In genomic region chr4:155140795-155141265, GRCm38 (mm10) we compare ENCODE assay signal across 10 mouse cellular contexts. TPM values are rescaled to one million over a fixed set of nuclear protein-coding genes. Genes with fewer than 3 reads are reported as not detected.
DNase-seq lines count a peak whose midpoint lies in the region; ATAC-seq and TF ChIP-seq lines count a peak whose summit lies in the region.
"Had no signal": no experiment of that assay in that cellular context is flagged by ENCODE, and none has a peak within 500 bp of the region (broad histone marks: within the 10 kb centered on the region; RNA-seq: fewer than 3 reads in every experiment).

No protein-coding gene starts in this region.

- H3K4me1 ChIP-seq in limb, embryonic 14.5 days (ENCODE audit: control insufficient read depth, insufficient read depth, low read length): peaks cover 89% of the 10 kb centered on the region
- H3K4me1 ChIP-seq in midbrain, embryonic 13.5 days (replicated peaks): peaks cover 32% of the 10 kb centered on the region
- peaks cover 13% of the 10 kb centered on the region for H3K4me1 ChIP-seq in forebrain, embryonic 11.5 days (replicated peaks; ENCODE audit: control insufficient read depth, insufficient read depth, low read length)

- ATAC-seq in limb, embryonic 14.5 days (ENCODE audit: low FRiP score, low read depth): no peak
- no peak for ATAC-seq in midbrain, embryonic 13.5 days
- ATAC-seq in forebrain, embryonic 11.5 days (replicated peaks; ENCODE audit: low FRiP score): no peak

- no peak overlapping the region for H3K4me2 ChIP-seq in limb, embryonic 14.5 days (replicated peaks; ENCODE audit: low read depth, low read length, severe bottlenecking)
- H3K4me2 ChIP-seq in midbrain, embryonic 13.5 days (replicated peaks): no peak overlapping the region
- H3K4me2 ChIP-seq in forebrain, embryonic 11.5 days (ENCODE audit: low read depth, low read length, severe bottlenecking): no peak overlapping the region
- H3K4me2 ChIP-seq: heart, embryonic 13.5 days had no signal

- TF ChIP-seq POLR2A in limb, embryonic 14.5 days (IDR thresholded peaks at IDR 0.05; ENCODE audit: borderline replicate concordance, extremely low read depth, insufficient read depth, insufficient read length): no peak

- intact Hi-C loops in heart, postnatal 10 days (cut with DNase I): no loop called here

- WGBS in limb, embryonic 14.5 days: 32% methylated on average over 12 of the region's 12 CpGs
- 79% methylated on average over 12 of the region's 12 CpGs for WGBS in midbrain, embryonic 13.5 days
- WGBS in forebrain, embryonic 11.5 days: 80% methylated on average over 12 of the region's 12 CpGs

- no peak overlapping the region for H3K9ac ChIP-seq in limb, embryonic 14.5 days (ENCODE audit: low read depth, low read length, severe bottlenecking)
- no peak overlapping the region for H3K9ac ChIP-seq in midbrain, embryonic 13.5 days (replicated peaks)
- no peak overlapping the region for H3K9ac ChIP-seq in forebrain, embryonic 11.5 days (ENCODE audit: low read length)
- H3K9ac ChIP-seq: liver, embryonic 14.5 days had no signal

- no peak overlapping the region for H3K4me3 ChIP-seq in limb, embryonic 14.5 days (replicated peaks; ENCODE audit: low read length)
- no peak overlapping the region for H3K4me3 ChIP-seq in midbrain, embryonic 13.5 days (replicated peaks)
- no peak overlapping the region for H3K4me3 ChIP-seq in forebrain, embryonic 11.5 days (ENCODE audit: low read depth, low read length)
- H3K4me3 ChIP-seq: heart, embryonic 13.5 days had no signal

- no peaks in the 10 kb centered on the region for H3K9me3 ChIP-seq in limb, embryonic 14.5 days (ENCODE audit: control insufficient read depth, low read length)
- H3K9me3 ChIP-seq in midbrain, embryonic 13.5 days: no peaks in the 10 kb centered on the region
- no peaks in the 10 kb centered on the region for H3K9me3 ChIP-seq in forebrain, embryonic 11.5 days (ENCODE audit: control insufficient read depth, low read length)
- H3K9me3 ChIP-seq: heart, embryonic 13.5 days had no signal

- peak overlapping the region; percentile 74 for H3K27ac ChIP-seq in limb, embryonic 14.5 days (replicated peaks; ENCODE audit: low read depth, low read length)
- no peak overlapping the region for H3K27ac ChIP-seq in midbrain, embryonic 13.5 days
- H3K27ac ChIP-seq in forebrain, embryonic 11.5 days (ENCODE audit: low read depth, low read length): no peak overlapping the region
- H3K27ac ChIP-seq: liver, embryonic 14.5 days had no signal

- H3K36me3 ChIP-seq in limb, embryonic 14.5 days (ENCODE audit: control insufficient read depth, insufficient read depth, low read length): no peaks in the 10 kb centered on the region
- H3K36me3 ChIP-seq in midbrain, embryonic 13.5 days: no peaks in the 10 kb centered on the region
- no peaks in the 10 kb centered on the region for H3K36me3 ChIP-seq in forebrain, embryonic 11.5 days (ENCODE audit: control insufficient read depth, insufficient read depth, low read length)
- H3K36me3 ChIP-seq: heart, embryonic 13.5 days had no signal

- H3K27me3 ChIP-seq in limb, embryonic 14.5 days (ENCODE audit: control insufficient read depth, insufficient read depth, low read length): no peaks in the 10 kb centered on the region
- H3K27me3 ChIP-seq in midbrain, embryonic 13.5 days: no peaks in the 10 kb centered on the region
- H3K27me3 ChIP-seq in forebrain, embryonic 11.5 days (ENCODE audit: control insufficient read depth, insufficient read depth, low read length): no peaks in the 10 kb centered on the region
- H3K27me3 ChIP-seq: heart, embryonic 13.5 days had no signal

- DNase-seq in 416B (ENCODE audit: low read depth): peak; percentile 60
- peak; percentile 81 for DNase-seq in adrenal gland, postnatal 14 days
- peak; percentile 85 to 87 for DNase-seq in heart, postnatal 10 days
- DNase-seq in limb, embryonic 14.5 days (ENCODE audit: low spot score): no peak
- no peak for DNase-seq in retina, postnatal 1 day
- no peak for DNase-seq in forebrain, embryonic 11.5 days (ENCODE audit: low spot score)
- DNase-seq in thymus, postnatal 25 days: no peak

RNA-seq across cellular contexts. Expression of gene Morn1, which starts 54.5 kb away (rescaled TPM):
- total RNA-seq in adrenal gland, postnatal 14 days (2021): 7.3 and 8.3 TPM in 2 replicates
- total RNA-seq in heart, postnatal 10 days (2021): 1 to 10 TPM; 2.8 to 3.8 TPM
- polyA plus RNA-seq in limb, embryonic 14.5 days (2012; rRNA removed): 6.5 and 7.9 TPM in 2 replicates
- 4.5 and 4.7 TPM in 2 replicates for polyA plus RNA-seq in limb, embryonic 14.5 days (2014; fragmentation: Nextera tagmentation; extraction: Ambion mirVana)
- 6.0 and 8.9 TPM in 2 replicates for polyA plus RNA-seq in midbrain, embryonic 13.5 days (2015; fragmentation: Nextera tagmentation; extraction: Ambion mirVana)
- polyA plus RNA-seq in forebrain, embryonic 11.5 days (2014; fragmentation: Nextera tagmentation; extraction: Ambion mirVana): 4.8 TPM in 2 replicates

RNA-seq across cellular contexts. Expression of gene Rer1, which starts 54.6 kb away (rescaled TPM):
- 86.9 and 97.7 TPM in 2 replicates for total RNA-seq in adrenal gland, postnatal 14 days (2021)
- total RNA-seq in heart, postnatal 10 days (2021): 10 to 100 TPM; 71.8 to 77.3 TPM
- polyA plus RNA-seq in limb, embryonic 14.5 days (2012; rRNA removed): 121 and 129 TPM in 2 replicates
- polyA plus RNA-seq in limb, embryonic 14.5 days (2014; fragmentation: Nextera tagmentation; extraction: Ambion mirVana): 173 and 175 TPM in 2 replicates
- polyA plus RNA-seq in midbrain, embryonic 13.5 days (2015; fragmentation: Nextera tagmentation; extraction: Ambion mirVana): 121 and 124 TPM in 2 replicates
- polyA plus RNA-seq in forebrain, embryonic 11.5 days (2014; fragmentation: Nextera tagmentation; extraction: Ambion mirVana): 130 and 137 TPM in 2 replicates

Comparison
In these comparisons a context has a peak if more than half of its experiments do, and no peak if none do; other contexts are left out.
1. DNase-seq: peak in 416B (single experiment), adrenal gland, postnatal 14 days (single experiment) and heart, postnatal 10 days (2 of 2); none in limb, embryonic 14.5 days (single experiment), retina, postnatal 1 day (single experiment), forebrain, embryonic 11.5 days (single experiment) and thymus, postnatal 25 days (single experiment).